Mouse (Mus musculus) lung, adult 18-20 months (tissue): ENCODE results near the gene Elmod2.
A peak's percentile ranks its signal among the peaks of the same experiment; 100 is the strongest.

Experiments used
- DNase-seq, 2 experiments: peaks; one replicate each; pipeline ENCODE4 v3.0.0; 2022; ENCODE audit warnings: mixed read lengths in 2 of 2

Elmod2 gene

DNA sequence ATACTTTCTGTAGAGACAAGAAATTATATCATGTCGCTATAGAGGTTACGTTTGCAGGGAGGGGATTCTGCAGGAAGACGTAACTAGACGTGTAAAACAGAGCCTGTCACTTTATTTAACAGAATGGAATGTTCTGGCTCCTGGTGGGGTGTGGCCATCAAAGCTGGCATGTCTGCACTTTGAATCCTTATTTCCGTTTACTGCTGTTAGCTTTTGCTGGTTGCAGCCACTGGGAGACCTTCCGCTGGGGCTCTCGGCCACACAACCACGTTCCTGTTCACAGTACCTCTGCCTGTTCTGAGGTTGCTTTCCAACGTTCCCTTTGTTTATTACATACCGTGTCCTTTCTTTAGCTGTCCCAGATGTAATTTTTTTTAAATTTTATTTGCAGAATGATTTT is 59.8 kb downstream of the Elmod2 start:
- DNase-seq = peak in 1 of 2 experiments; percentile 25

DNA sequence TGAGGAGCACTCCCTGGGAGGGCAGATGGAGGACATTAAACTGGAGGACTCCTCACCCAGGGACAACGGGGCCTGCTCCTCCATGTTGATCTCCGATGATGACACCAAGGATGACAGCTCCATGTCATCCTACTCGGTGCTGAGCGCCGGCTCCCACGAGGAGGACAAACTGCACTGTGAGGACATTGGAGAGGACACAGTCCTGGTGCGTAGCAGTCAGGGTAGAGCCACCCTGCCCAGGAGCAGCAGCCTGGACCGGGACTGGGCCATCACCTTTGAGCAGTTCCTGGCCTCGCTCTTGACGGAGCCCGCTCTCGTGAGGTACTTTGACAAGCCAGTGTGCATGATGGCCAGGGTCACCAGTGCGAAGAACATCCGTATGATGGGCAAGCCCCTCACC is 61.1 kb downstream of the Elmod2 start:
- no peak for DNase-seq
